Mouse (Mus musculus) myocyte (in vitro differentiated cells): ENCODE data around the gene Ptprc. TPM values are rescaled to one million over a fixed set of nuclear protein-coding genes. Genes with fewer than 3 reads are reported as not detected.

Experiments
- H3K27me3 ChIP-seq: one replicate; pipeline ENCODE4 v1.6.1; 2011; ENCODE audit not compliant: control insufficient read depth, insufficient read depth, insufficient read length
- H3K36me3 ChIP-seq: one replicate; pipeline ENCODE4 v1.6.1; 2011; ENCODE audit not compliant: control insufficient read depth, insufficient read depth
- H3K4me2 ChIP-seq: one replicate; pipeline ENCODE4 v1.6.1; 2011; ENCODE audit warnings: low read depth, control low read depth
- H3K4me3 ChIP-seq: one replicate; pipeline ENCODE4 v1.5.1; 2011; ENCODE audit warnings: mild to moderate bottlenecking, control low read depth, moderate library complexity
- H3K79me2 ChIP-seq: one replicate; pipeline ENCODE4 v1.6.1; 2011; ENCODE audit not compliant: control insufficient read depth, insufficient read depth
- H3ac ChIP-seq: one replicate; pipeline ENCODE4 v1.6.1; 2011; ENCODE audit not compliant: control insufficient read depth, insufficient read length
- CEBPB ChIP-seq: IDR thresholded peaks from 2 replicates; pipeline ENCODE4 v1.6.1; 2011; ENCODE audit warnings: mild to moderate bottlenecking, moderate library complexity; ENCODE audit not compliant: poor library complexity, insufficient read depth, severe bottlenecking
- E2F4 ChIP-seq: IDR thresholded peaks from one replicate; pipeline ENCODE4 v1.6.1; 2011; ENCODE audit warnings: mild to moderate bottlenecking, control low read depth, moderate library complexity; ENCODE audit not compliant: insufficient read depth
- MAX ChIP-seq: IDR thresholded peaks from one replicate; pipeline ENCODE4 v1.6.1; 2011; ENCODE audit warnings: low read depth, mild to moderate bottlenecking, control low read depth
- MYOD1 ChIP-seq, 3 experiments: IDR thresholded peaks; one replicate each; pipeline ENCODE4 v1.6.1; 2011; ENCODE audit warnings: control low read depth in 2 of 3, low read depth in 2 of 3, mild to moderate bottlenecking in 2 of 3, moderate library complexity in 1 of 3; ENCODE audit not compliant: insufficient read length in 2 of 3, control insufficient read depth in 1 of 3
- MYOG ChIP-seq, 3 experiments: IDR thresholded peaks; one replicate each; pipeline ENCODE4 v1.6.1; 2011; ENCODE audit warnings: control low read depth in 2 of 3, low read depth in 2 of 3, mild to moderate bottlenecking in 2 of 3; ENCODE audit not compliant: insufficient read length in 2 of 3, control insufficient read depth in 1 of 3, insufficient read depth in 1 of 3
- POLR2A ChIP-seq: IDR thresholded peaks from one replicate; pipeline ENCODE4 v1.6.1; 2011; ENCODE audit warnings: low read depth, mild to moderate bottlenecking, control low read depth, moderate library complexity; ENCODE audit not compliant: insufficient read length
- POLR2AphosphoS2 ChIP-seq: IDR thresholded peaks from one replicate; pipeline ENCODE4 v1.6.1; 2011; ENCODE audit warnings: low read depth, control low read depth; ENCODE audit not compliant: insufficient read length
- REST ChIP-seq: IDR thresholded peaks from one replicate; pipeline ENCODE4 v1.6.1; 2011; ENCODE audit warnings: mild to moderate bottlenecking, control low read depth, moderate library complexity; ENCODE audit not compliant: insufficient read depth, insufficient read length
- SRF ChIP-seq: IDR thresholded peaks from one replicate; pipeline ENCODE4 v1.6.1; 2011; ENCODE audit warnings: low read depth; ENCODE audit not compliant: control insufficient read depth, insufficient read length
- TCF12 ChIP-seq: IDR thresholded peaks from one replicate; pipeline ENCODE4 v1.6.1; 2011; ENCODE audit warnings: mild to moderate bottlenecking, control low read depth; ENCODE audit not compliant: poor library complexity, insufficient read depth, severe bottlenecking
- TCF3 ChIP-seq: IDR thresholded peaks from one replicate; pipeline ENCODE4 v1.6.1; 2011; ENCODE audit warnings: low read depth, control low read depth; ENCODE audit not compliant: insufficient read length
- USF1 ChIP-seq: IDR thresholded peaks from one replicate; pipeline ENCODE4 v1.6.1; 2011; ENCODE audit warnings: low read depth, mild to moderate bottlenecking, control low read depth, moderate library complexity
- polyA plus RNA-seq: library from polyadenylated mRNA; unstranded; fragments of >200 nt; fragmentation: generic; extraction: Trizol; gene quantifications from one replicate; pipeline ENCODE4 v1.2.1, GENCODE M21; 2012; ENCODE audit warnings: missing spikeins

The Ptprc gene
- polyA plus RNA-seq, 1 experiment = not detected

DNA sequence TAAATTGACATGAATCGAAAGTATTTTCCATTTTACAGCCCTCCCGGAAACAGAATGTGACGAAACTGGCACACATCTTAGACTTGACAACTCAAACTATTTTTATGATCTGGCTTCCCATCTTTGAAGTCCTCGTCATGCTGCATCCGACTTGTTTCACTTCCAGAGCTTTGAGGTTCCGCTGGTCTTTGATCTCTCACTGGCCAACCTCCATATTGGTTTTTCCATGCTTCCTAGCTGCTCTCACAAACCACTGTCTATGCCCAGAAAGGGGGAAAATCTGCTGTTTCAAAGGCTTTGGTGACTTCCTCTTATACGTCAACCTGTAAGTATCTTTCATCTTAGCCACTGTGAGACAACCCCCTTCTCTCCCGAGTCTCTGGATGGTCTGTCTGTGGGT is 12.9 kb downstream of the Ptprc start:
- H3ac ChIP-seq = no peak overlapping the region
- H3K79me2 ChIP-seq = no peaks in the 10 kb centered on the region
- H3K27me3 ChIP-seq = no peaks in the 10 kb centered on the region
- no peak overlapping the region for H3K4me2 ChIP-seq
- no peaks in the 10 kb centered on the region for H3K36me3 ChIP-seq
- TF ChIP-seq CEBPB (no peak), MYOD1 (IDR thresholded peaks at IDR 0.05; ENCODE audit: control insufficient read depth in 1 of 3, insufficient read length in 2 of 3, low read depth in 2 of 3) (no peak), E2F4 (no peak), TCF3 (no peak), POLR2AphosphoS2 (no peak), REST (no peak), SRF (no peak), MYOG (IDR thresholded peaks at IDR 0.05; ENCODE audit: control insufficient read depth in 1 of 3, insufficient read depth in 1 of 3, insufficient read length in 2 of 3, low read depth in 2 of 3) (no peak), TCF12 (no peak), MAX (no peak), POLR2A (no peak), USF1 (no peak)
- H3K4me3 ChIP-seq = no peak overlapping the region

GRCm38 (mm10) chr1:138158921-138159320 is 16.6 kb downstream of the Ptprc start:
- Histone ChIP-seq H3K4me2 (no peak overlapping the region), H3ac (no peak overlapping the region), H3K79me2 (no peaks in the 10 kb centered on the region), H3K27me3 (no peaks in the 10 kb centered on the region), H3K4me3 (no peak overlapping the region), H3K36me3 (no peaks in the 10 kb centered on the region)
- no peak for TF ChIP-seq MYOD1 (IDR thresholded peaks at IDR 0.05; ENCODE audit: control insufficient read depth in 1 of 3, insufficient read length in 2 of 3, low read depth in 2 of 3)
- TF ChIP-seq USF1 = no peak
- no peak for TF ChIP-seq SRF
- TF ChIP-seq TCF3 = no peak
- TF ChIP-seq MAX = no peak
- TF ChIP-seq POLR2A = no peak
- TF ChIP-seq CEBPB = no peak
- no peak for TF ChIP-seq TCF12
- no peak for TF ChIP-seq E2F4
- no peak for TF ChIP-seq MYOG (IDR thresholded peaks at IDR 0.05; ENCODE audit: control insufficient read depth in 1 of 3, insufficient read depth in 1 of 3, insufficient read length in 2 of 3, low read depth in 2 of 3)
- TF ChIP-seq REST = no peak
- TF ChIP-seq POLR2AphosphoS2 = no peak

GRCm38 (mm10) chr1:138158236-138158635 is 17.3 kb downstream of the Ptprc start:
- Histone ChIP-seq H3K79me2 (no peaks in the 10 kb centered on the region), H3K4me3 (no peak overlapping the region)

DNA sequence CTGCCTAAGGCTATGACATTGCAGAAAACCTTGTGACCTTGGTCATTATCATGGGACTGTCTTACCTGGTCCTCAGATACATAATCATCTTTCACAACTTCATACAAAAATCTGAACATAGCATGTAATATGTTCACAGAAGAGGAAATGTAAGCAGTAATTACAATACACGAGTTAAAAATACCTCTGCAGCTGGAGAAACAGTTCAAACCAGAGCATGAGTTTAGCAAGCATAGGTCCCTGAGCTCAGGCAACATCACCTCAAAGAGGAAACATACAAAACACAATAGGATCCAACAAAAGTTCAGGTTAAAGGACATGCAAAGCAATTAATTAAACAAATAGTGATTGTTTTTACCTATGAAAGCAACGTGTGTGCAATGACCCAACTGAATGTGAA is 17.8 kb downstream of the Ptprc start:
- Histone ChIP-seq H3K4me3 (no peak overlapping the region), H3K36me3 (no peaks in the 10 kb centered on the region), H3K79me2 (no peaks in the 10 kb centered on the region), H3ac (no peak overlapping the region), H3K4me2 (no peak overlapping the region), H3K27me3 (no peaks in the 10 kb centered on the region)
- TF ChIP-seq CEBPB (no peak), POLR2AphosphoS2 (no peak)

More at GRCm38 (mm10) chr1:138158236-138158635, 17.3 kb downstream of the Ptprc start:
- Histone ChIP-seq H3K36me3 (no peaks in the 10 kb centered on the region), H3K27me3 (no peaks in the 10 kb centered on the region), H3ac (no peak overlapping the region), H3K4me2 (no peak overlapping the region)
- TF ChIP-seq E2F4 = no peak

GRCm38 (mm10) chr1:138157008-138157407 is 18.5 kb downstream of the Ptprc start:
- no peak overlapping the region for H3K4me2 ChIP-seq
- no peaks in the 10 kb centered on the region for H3K79me2 ChIP-seq
- no peaks in the 10 kb centered on the region for H3K36me3 ChIP-seq
- no peaks in the 10 kb centered on the region for H3K27me3 ChIP-seq
- TF ChIP-seq MAX (no peak), E2F4 (no peak)
- no peak overlapping the region for H3K4me3 ChIP-seq
- H3ac ChIP-seq = no peak overlapping the region
